Mouse (Mus musculus): Measurements from ENCODE around the gene Ankrd33.

Gene Ankrd33

DNA sequence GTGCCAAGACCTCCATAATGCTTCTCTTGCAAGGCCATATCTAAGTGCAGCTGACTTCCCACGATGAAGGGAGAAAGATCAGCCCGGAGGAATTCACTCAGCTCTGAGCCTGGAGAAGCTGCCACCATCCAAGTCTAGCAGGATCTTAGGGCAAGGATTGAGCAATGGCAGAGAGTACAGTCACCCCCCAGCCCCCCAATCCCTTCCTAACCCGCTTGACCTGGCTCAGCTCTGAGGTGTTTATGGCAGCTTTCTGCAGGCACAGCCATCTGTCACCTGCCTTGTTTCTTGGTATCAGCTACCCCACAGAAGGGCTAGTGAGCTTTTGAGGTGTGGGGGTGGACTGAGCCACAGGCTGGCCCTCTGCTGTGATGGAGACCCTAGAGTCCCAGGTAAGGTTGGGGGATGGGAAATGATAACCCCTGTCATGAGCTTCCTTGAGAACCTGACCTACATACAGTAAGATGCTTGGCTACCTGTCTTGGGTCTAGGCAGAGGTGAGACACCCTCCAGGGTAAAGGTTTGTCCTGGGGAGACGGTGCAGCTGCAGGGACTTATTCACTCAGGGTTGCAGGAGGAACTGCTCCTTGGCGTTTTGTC, at the start of gene Ankrd33:
Gene Ankrd33 (plus strand): TSS at position 245 of the 600 bp plus-strand sequence.
- no peak for DNase-seq

DNA sequence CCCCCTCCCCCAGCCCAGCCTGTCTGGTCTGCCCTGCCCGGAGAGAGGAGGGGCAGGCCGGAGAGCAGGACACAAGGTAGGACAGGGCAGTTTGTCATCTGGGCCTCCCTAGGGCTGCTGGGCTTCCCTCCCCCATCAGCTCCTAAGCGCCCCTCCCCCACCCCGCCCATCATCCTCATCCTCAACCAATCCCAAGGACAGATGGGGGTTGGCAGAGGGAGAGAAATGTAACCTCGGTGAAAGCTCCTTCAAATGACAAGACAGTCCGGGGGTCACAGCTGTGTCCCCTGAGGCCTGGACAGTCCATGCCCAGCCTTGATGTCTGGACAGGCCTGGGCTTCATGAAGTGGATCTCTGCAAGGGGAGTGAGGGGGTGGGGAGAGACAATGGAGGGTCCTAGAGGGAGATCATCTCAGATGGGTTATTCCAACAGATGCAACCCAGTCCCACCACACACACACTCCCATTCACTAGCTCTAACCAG, 49.1 kb upstream of the Ankrd33 start:
- DNase-seq: no peak

DNA sequence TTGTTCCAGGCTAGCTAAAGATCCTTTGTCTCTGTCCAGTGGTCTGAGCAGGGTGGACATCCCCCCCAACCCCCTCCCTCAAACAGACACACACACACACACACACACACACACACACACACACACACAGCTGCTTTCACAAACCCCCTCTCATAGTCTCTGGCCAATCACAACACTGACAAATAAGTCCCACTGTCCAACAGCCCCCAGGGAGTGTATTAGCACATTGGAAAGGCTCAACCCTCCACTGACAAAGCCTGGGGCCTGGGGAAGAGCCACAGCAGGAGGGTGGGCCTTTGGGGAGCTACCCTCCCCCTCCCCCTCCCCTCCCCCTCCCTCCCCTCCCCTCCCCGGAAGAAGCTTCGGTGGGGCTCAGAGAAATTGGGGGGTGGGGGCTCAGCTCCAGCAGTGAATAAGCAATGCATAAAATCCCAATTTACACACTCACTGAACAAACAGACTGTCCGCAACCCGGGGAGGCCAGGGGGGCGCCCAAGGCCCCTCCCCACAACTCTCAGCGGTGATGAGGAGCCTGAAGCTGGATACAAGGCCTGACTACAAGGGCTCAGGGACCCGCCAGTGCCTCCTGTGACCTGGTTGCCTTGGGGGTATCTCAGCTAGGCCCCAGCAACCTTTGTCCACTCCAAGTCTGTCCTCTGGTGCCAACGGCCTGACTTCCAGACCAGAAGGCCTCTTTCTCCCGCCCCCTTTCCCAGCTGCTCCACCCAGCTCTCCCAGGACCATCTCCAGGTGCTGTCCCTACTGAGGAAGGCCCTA, 48.4 kb upstream of the Ankrd33 start:
- no peak for DNase-seq

DNA sequence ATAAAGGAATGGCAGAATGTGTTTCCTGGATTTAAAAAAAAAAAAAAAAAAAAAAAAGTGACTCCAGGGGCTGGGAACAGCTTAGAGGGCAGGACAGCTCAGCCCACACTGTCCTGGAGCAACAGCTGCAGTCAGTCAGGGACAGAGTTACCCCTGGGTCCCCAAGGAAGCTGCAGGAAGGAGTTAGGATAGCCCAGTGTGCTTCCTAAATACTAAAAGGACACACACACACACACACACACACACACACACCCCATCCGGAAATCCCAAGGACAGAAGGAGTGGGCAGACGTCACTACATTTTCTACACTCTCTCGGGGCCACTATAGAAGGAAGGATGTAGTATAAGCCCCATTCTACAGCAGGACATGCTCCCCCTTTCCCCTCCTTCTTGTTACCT, 47.5 kb upstream of the Ankrd33 start:
- DNase-seq: no peak

DNA sequence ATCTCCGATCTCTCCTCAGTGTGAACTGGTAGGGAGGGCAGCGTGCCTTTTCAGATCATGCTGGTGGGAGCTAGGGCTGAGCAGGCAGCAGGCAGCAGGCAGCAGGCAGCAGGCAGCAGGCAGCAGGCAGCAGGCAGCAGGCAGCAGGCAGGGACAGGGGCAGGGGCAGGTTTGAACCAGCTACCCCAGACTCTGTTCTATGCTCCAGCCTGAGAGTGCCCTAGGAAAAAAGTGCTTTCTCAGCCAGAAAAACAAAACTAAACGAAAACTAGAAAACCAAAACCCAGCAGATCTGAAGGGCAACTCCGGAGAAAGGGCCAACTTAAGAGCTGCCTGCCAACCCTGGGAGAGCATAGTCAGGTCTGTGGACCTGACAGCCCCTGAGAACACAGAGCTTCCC, 46.9 kb upstream of the Ankrd33 start:
- DNase-seq: no peak

DNA sequence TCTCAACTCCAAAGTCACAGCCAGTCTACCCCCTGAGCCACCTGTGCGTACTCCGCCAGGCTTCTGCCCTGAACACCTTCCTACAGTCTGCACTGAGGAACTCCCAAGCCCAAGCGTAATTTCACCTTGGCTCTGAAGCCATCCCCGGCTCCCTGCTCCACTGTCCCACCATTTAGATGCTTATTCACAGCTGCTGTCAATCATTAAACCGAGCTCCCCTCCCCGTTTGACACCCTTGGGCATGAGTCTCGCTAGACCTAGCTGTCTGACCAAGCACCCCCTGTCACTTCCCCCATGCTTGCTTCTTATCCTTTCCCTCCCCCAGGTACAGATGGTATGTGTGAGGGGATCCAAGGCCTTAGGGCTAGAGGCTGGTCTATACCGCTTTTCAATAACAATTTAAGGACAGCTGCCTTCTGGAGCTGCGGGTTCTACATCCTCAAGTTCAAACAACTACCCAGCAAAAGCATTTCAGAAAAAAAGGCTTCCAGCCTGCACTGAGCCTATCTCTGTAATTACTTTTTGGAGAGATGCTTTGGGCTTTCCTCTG, 45.8 kb upstream of the Ankrd33 start:
- no peak for DNase-seq

DNA sequence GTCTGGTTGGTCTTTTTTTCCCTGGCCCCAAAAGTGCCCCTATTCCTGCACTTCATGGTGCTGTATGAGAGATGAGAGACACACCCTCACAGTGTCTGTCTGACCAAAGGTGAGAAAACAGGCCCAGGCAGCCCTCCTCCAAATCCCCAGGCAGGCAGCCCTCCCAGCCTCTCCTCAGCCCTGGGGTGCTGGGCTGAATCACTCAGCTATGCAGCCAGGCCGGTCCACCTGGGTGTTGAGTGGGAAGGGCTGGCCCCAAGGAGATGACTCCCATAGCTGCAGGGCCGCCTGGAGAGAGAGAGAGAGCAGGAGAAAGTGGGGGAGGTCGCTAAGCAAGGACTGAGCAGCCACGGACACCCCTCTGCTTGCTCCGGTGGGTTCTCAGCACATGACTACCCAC, 44.8 kb upstream of the Ankrd33 start:
- no peak for DNase-seq

DNA sequence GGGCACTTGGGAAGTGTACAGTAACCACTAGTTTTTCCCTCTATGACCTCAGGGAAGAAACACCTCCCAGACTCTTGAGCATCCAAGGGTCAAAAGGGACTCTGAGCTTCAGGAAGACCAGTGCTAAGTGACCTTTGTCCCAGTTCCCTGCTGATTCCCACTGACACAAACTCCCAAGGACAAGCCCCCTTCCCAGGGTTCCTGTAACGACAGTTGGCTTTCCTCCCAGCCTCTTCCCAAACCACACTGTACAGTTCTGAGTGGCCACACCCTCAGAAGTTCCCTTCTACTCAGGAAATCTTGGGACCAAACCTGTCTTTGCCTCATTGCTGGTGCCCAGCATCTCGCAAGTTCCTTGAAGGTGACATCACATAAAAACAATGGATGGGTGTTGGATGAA, 42.8 kb upstream of the Ankrd33 start:
- DNase-seq: no peak

DNA sequence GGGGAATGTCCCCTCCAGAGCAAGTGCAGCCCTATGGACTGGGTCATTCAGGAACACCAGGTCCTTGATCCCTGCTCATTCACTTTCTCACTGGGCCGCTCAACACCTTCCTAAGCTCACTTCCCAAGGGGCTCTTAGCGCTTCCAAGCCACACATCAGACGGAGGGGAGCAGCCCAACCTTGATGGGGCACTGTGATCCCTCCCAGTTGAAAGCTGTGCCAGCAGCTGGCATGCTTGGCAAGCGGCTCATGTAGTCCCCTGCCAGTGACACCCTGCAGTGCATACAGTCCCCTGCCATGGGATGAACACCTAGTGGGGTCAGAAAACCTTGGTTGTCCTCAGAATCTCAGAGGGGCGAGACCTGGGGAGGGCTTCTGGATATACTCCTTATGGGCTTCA, 41.5 kb upstream of the Ankrd33 start:
- DNase-seq: no peak

DNA sequence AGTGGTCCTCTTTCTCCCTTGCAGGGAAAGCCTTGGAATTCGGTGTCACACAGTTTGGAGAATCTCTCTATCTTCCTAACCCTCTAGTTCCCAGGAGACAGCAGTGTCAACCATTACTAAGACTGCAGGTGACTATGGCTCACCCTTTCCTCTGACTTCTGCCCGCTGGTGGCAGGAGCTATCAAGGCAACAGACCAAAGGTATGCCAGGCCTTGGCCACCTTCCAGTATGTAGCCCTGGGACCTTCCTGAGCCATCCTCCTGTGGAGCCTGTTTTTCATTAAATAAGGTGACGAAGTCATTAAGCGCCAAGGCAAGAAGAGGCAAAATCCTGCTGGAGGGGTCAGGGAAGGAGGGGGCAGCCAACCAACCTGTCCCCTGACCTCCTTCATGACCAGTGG, 40.4 kb upstream of the Ankrd33 start:
- no peak for DNase-seq

DNA sequence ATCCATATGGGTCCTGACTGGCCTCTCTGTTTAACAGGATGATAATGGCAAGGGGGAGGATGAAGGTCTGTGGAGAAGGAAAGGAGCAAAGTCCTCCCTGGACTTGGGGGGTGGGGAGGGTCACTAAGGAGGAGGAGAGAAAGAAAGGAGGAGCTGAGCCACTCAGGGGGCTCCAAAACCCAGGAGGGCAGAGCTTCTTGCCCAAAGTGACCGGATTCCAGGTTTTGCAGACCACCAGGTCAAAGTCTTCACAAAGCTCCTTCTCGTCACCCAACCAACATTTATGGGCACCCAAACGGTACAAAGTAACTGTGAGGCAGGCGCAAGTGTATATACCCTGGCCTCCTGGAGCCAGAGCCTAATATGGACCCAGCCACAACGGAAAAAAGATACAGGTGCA, 39.9 kb upstream of the Ankrd33 start:
- no peak for DNase-seq

DNA sequence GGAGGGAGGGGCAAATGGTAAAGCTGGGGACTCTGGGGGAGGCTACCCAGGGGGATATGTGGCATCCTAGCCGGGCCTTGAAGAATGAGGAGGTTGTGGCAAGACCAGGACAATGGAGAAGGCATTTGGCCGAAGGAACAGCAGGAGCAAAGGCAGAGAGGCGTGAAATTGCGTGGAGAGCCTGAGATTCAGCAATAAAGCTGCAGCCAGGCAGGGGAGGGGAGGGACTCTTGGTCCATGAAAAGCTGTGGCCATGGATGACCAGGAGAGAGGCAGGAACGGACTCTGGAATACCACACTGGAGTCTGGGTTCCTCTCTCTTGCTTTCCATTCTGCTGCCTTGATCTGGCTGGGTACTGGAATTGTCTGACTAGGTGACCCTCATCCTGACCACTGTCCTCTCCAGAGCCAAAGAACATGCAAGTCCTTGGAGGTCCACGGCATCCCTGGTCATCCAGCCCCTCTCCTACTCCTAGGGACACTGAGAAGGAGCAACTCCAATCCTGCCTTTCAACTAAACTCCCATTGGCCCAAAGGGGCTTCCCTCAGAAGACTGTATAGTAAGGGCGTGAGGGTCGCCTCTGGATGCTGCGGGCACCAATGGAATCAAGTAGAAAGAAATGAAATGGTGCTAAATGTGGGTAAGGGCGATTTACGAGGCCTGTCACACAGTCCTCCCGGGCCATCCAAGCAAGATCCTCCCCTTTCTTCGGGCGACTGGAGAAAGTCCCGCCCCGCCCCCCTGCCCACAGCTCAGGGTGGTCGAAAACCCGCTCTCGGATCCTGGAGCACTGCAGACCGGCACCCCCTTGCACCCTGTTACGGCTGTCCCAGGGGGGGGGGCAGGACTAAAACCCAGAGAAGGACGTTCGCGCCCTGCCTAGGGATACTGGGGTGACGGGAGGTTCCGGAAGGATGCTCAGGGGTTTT, 39.2 kb upstream of the Ankrd33 start:
- DNase-seq: no peak

DNA sequence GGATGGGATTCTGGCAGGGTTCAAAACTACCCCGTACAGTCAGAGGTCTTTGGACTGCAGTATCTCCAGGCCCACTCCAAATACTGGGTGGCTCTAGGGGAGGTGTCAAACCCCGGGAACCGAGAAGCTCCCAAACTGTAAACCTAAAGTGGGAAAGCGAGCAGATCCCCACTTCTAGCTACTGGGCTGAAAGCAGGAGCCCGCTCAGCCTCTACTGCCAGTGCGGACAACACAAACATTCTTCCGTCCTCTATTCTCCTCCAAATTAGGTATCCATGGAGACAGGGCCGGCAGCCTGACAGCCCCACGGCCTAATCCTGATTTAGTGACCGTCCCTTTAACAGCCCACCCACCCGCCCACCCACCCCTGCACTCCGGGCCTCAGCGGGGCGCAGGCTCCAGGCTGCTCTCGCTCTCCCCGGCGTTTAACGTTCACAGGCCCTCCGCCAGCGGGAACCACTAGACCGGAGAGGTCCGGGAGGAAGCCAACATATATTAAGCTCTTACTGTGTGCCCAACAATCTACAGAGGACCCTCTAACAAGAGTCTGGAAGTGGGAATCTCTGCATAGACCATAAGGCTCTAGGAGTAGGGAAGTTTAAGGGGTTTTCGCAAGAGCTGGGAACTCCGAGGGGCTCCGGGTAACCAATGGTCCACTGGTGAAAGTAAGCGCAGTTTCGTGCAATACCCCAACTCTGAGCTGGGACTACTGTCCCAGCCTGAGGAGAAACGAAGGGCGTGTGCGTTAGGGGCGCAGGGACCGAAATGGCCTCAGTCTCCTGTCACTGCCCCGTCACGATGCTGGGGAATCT, 38.3 kb upstream of the Ankrd33 start:
- no peak for DNase-seq

DNA sequence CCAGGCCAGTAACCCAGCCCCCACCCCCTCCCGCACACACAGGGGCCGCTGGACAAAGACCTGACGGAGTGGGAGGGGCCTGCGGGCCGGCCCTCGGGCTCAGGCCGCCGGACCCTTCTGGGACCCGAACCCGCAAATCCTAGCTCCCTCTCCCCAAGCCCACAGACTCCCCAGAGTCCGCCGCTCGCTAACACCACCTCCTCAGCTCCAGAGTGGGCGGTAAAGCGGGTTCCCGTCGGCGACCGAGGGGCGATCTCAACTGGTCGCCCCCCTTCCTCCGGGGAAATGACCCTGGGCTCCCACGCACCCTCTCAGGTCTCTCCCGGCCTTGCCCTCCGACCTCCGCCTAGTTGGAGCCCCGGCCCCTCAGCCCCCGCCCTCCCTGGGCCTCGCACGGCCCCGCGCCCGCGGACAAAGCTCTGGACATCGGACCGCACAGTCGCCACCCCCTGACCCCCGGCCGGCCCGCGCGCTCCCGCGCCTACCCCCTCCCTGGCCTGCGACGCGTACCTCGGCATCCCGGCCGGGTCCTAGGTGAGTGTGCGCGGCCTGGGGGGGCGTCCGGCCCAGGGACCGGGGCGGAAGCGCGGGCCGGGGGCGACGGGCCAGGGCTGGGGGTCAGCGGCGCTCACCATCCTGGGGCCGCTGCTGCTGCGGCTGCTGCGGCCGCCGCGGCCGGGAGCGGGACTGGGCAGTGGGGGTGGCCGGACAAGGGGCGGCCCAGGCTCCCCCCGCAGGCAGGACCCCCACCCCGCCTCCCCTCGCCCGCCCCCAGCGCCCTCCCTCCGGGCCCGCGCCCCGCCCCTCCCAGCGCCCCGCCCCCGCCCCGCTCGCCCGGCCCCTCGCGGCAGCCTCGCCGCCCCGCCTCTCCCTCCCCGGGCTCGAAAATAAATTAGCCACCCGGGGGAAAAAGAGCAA, 37.5 kb upstream of the Ankrd33 start, which contains the start of gene Fignl2:
Gene Fignl2 (minus strand): TSS at position 755 of the 918 bp plus-strand sequence.
- no peak for DNase-seq

DNA sequence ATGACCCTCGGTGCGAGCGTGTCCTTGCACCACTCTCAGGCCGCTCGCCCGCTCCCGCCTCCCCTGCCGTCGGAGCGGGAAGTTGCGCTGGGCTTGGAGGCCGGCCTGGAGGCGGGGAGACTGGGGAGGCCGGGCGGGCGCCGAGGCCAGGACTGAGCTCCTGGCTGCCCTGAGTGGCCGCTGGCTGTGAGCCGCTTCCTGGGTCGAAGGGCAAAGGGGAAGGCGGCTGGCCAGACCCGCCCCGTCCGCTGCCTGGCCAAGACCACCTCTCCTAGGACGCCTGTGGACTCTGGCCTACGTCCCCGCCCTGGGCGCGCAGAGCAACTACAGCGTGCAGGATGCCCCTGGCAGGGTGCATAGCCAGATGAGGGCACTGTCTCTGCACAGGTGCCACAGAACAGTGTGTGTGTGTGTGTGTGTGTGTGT, 36.8 kb upstream of the Ankrd33 start:
- DNase-seq: peak; percentile 59

DNA sequence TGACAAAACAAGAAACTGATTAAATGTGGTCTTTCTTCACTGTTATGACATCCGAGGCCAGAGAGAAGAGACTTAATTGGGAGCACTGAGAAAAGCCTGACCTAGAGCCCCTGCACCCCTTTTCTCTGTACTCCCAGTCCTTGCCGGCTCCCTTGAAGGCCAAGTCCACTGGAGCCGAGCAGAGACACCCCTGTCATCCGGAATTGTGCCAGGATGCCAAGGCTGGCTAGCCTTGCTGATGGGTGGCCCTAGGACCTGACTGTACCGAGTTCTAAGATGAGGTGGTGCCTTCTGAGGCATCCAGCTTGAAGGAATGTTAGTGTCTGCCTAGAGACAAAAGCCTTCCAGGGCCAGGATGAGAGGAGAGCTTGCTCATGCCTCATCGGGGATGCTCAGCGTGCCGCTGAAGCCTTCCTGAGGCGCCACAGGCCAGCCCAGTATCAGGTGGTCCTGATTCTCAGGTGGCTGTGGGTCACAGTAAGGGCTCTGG, 35.5 kb upstream of the Ankrd33 start:
- DNase-seq: no peak

DNA sequence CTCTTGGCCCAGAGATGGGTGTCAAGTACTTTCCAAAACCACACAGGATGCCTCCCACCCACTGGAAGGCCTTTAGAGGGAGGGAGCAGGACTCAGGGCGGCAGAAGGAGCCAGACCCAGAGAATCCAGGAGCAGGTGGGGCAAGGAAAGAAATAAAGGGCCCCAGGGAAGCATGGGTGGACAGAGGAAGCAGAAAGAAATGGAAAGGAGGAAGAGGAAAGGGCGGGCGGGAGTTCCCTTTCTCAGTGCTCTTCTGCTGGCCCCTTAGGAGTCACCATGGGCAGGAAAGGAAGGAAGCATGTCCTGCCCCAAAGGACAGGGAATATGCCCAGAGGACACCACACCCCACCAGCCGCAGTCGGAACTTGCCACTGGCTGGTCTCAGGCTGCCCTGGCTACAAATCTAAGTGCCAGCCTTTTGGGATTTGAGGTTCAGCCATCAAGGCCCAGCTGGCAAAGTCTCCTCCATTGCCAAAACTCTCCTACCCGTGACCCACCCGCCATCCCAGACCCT, 34.5 kb upstream of the Ankrd33 start:
- no peak for DNase-seq

DNA sequence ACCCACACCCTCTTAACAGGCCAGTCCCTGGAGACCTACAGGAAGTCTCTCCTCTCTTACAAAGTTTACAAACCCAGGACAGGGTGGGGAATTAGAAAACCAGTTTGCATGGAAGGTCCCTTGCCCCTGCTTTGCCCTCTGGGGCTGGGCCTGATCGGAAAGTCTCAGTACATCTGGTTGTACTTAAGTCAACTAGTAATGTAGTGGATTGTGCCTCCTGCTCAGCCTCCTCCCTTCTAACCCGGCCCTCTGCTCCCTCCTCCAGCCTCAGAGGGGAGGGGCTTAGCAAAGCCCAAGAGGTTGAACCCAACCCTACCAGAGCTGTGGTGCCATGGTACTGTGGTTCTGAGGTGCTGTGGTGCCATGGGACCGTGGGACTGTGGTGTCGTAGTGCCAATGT, 33.3 kb upstream of the Ankrd33 start:
- DNase-seq: no peak

DNA sequence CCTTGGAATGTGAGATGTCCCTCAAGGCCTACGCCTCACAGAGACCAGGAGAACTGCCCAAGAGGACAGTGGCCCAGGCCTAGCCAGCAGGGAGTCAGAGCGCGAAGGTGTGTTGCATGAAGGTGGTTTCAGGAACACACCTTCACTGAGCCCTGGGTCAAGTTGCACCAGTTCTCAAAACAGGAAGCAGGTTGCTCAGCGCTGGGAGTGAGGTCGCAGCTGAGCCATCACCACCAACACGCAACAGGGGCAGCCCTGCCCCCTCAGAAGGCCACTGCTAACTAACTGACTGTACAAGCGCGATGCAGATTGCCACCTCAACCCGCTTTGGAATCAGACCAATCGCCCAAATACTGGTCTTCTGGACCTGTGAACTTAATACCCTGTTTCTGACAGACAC, 31.1 kb upstream of the Ankrd33 start:
- no peak for DNase-seq

DNA sequence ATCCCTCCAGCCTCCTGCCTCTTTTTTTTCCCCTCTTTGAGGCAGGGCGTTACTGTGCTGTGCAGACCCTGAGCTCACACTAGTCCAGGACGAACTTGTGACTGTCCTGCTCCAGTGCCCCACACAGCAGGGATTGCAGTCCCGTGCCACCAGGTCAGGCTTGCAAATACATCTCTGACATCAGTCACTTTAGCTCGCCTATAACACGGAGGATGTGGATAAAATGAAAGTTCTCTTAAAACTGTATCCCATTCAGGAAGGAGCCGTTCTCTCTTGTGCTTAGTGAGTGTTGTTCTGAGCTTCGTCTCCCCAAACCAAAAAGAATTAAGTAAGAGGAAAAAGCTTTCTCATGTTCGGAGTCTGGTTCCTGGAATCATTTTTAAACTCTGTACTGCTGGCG, 29.1 kb upstream of the Ankrd33 start:
- no peak for DNase-seq

DNA sequence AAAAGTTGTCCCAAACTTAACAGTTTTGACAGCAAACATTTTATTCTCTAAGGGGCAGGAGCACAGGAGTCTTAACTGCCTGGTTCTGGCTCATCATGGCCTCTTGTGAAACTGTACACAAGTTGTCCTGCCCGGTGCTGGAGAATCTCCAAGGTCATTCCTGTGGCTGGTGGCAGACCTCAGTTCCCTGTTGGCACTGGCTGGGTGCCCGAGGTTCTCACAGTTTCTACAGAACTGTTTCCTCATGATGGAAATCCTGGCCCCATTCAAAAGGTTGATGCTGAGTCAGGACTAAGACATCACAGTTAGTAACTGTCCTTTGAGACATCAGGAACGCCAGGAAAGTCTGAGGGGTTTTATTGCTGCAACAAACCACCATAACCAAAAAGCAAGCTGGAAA, 28.6 kb upstream of the Ankrd33 start:
- no peak for DNase-seq

Measured in cerebellum, adult 9-11 months (tissue).